Mouse (Mus musculus) lung, postnatal 4 days (tissue): ENCODE measurements around the gene Olfr311.
"Not testable (repeated sequence)": the region's sequence is repeated elsewhere in the genome, so short reads cannot be mapped to it uniquely, and the experiment has no call there.

Experiments
- DNase-seq, 2 experiments: peaks; one replicate each; pipeline ENCODE4 v3.0.0; 2021

Gene Olfr311

GRCm38 (mm10) chr11:58838951-58839350, at the start of gene Olfr311:
Gene Olfr311, plus strand, starts transcription at chr11:58839251.
- DNase-seq: not testable (repeated sequence)

- DNase-seq: no peak
These were observed 49.5 kb upstream of the Olfr311 start for GRCm38 (mm10) chr11:58789532-58789931.

GRCm38 (mm10) chr11:58790053-58790452, 49.0 kb upstream of the Olfr311 start:
- DNase-seq: no peak

DNA sequence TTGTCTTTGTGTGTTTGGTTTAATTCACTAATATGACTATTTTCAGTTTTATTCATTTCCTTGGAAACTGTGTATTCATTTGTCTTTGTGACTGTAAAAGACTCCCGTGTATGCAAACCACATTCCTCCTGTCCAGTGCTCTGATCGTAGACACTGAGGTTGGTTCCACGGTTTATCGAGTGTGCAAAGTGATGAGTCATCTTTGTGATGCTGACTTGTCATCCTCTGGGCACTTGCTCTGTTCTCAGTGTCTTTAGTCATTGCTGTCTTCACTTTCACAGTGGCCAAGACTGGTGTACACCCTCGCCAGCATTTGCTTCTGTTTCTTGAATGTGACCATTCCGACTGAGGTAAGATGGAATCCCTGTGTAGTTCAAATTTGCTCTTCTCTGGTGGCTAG, 48.4 kb upstream of the Olfr311 start:
- no peak for DNase-seq

- DNase-seq: no peak
These were observed 43.2 kb upstream of the Olfr311 start for GRCm38 (mm10) chr11:58795856-58796255.

DNA sequence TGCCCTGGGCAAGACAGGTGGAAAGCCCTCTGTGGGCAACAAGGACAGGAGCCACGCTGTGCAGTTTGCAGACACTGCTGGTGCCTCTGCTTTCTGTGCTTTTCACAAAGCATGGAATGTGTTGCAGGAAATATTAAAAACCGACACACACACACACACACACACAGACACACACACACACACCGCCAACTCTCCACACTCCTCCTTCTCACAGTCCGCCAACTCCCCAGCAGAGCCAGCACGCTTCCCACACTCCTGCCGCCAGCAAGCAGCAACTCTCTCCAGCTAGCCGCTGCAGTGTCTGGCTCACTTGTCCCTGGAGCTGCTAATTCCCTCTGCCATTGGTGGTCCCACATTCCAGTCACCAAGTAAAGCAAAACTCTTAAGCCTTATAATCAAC, 42.2 kb upstream of the Olfr311 start:
- no peak for DNase-seq

DNA sequence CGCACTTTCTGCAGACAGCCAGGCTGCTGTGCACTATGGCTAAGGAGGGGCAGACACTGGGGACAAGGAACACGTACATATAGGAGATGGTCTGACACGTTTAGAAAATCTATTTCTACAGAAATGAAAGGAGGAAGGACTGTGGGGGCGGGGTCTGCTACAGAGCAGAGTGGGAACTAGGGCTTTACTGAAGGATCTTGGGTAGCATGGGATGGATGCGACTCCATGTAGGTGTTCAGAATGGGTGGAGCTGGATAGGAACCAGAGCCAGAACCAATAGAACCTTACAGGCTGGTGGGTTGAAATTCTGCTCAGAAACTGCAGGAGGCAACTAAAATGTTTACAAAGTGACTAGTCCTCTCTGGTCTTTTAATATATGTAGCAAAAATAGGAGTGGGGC, 39.3 kb upstream of the Olfr311 start:
- no peak for DNase-seq

DNA sequence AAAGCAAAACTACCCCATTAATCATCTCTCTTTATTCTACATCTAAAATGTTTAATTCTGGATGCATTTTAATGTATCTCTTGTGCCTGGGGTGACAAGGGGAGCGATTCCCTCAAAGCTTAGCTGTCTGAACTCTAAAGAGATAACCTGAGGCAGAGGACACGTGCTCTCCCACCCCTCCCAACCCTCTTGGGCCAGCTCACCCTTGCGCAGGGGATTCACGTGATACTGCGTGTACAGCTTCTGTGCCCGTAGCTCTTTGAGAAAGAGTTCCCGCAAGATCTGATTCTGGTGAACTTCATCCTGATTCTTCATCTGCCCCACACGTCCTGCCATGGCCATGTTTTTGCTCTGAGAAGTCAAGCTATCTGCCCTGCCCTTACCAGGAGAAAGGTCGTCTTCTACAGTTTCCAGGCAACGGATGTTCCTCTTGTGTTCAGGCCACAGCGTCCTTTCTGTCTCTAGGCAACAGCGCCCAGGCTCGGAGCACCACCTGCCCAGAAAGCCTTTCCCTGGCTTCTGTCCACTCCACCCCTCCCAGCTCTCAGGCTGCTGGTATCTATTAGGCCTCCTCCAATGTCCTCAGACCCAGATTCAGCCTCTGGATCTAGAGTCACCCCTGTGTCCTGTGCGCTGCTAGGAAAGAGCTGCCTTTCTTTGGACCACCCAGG, 37.4 kb upstream of the Olfr311 start, which contains the start of gene Fam183b:
TSS of gene Fam183b (minus strand) at position 403 of the 671 bp plus-strand sequence.
- DNase-seq: no peak

DNA sequence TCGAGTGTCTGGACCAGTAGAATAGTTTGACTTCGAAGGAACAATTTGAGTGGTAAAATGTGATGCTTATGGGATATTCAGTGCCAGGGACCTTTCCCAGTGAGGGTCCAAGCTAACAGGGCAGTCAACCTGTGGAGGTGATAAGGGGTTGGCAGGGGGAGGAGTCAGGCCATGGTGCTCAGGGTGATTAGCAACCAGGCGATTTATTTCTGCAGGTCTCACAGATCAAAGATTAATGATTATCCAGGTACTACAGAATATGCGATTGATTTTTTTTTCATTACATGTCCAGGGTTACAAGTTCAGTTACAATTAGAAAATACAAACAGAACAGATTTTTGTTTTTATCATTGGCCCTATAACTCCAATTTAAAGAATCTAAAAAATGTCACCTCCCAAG, 35.2 kb upstream of the Olfr311 start:
- DNase-seq: no peak

- no peak for DNase-seq
These were observed 34.7 kb upstream of the Olfr311 start for GRCm38 (mm10) chr11:58804393-58804792.

GRCm38 (mm10) chr11:58812001-58812400, 27.1 kb upstream of the Olfr311 start:
- no peak for DNase-seq

DNA sequence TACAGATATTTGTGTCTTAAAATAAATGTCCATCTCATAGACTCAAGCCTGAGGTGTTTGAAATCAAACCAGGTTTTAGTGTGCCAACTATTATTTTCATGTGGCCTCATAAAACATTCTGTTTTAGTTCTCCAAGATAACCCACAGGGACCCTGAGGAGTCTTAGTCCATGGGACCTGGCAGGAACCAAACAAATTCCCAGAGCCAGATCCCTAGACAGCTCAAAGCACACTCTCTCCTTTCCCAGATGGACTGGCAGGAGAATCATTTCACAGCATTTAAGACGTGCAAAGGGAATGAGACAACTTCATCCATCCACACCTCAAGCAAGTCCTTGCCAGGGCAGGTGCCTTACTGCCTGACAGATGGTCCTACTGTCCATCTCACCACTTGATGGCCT, 24.4 kb upstream of the Olfr311 start, which contains the start of gene Olfr313:
TSS of gene Olfr313 (plus strand) at position 301 of the 400 bp plus-strand sequence.
- not testable (repeated sequence) for DNase-seq

- DNase-seq: no peak
These were observed 23.4 kb upstream of the Olfr311 start for GRCm38 (mm10) chr11:58815676-58816075.

DNA sequence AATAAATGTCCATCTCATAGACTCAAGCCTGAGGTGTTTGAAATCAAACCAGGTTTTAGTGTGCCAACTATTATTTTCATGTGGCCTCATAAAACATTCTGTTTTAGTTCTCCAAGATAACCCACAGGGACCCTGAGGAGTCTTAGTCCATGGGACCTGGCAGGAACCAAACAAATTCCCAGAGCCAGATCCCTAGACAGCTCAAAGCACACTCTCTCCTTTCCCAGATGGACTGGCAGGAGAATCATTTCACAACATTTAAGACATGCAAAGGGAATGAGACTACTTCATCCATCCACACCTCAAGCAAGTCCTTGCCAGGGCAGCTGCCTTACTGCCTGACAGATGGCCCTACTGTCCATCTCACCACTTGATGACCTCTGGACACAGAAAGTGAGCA, 10.1 kb upstream of the Olfr311 start, which contains the start of gene Olfr312:
TSS of gene Olfr312 (plus strand) at position 301 of the 400 bp plus-strand sequence.
- DNase-seq: not testable (repeated sequence)

DNA sequence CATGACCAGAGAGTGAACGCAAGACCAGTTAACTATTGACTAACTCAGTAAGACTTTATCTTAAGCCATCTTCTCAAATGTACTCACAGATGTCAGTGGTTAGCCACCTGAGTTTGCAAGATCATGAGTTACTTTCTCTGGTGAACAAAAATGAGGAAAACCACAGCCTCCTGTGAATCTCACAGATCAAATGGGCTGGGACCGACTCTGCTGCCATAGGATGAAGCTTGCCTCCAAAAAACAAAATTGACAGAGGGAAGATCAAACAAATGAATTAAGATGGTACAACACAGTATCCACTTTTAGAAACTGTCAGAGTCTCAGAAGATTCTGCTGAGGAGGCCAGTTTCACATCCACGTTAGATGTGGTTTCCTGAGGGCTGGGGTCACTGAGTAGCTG, 9.3 kb upstream of the Olfr311 start:
- no peak for DNase-seq

DNA sequence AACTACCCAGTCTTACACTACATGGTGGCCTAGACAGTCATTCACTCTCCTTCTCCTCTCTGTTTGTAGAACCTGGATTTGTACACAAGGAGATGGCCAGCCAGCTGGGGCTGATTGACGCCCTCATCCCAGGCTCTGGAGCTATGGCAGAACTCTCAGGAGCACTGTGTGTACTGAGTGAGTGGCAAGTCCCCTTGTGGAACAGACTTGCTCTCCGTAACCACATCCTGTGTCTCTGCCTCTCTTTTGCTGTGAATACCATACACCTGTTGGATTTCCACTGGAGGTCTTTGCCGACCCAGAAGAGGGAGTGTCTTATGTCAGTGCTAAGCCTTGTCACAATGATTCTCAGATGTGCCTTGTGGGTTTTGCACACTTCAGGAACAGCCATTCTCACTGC, 6.5 kb upstream of the Olfr311 start:
- not testable (repeated sequence) for DNase-seq

DNA sequence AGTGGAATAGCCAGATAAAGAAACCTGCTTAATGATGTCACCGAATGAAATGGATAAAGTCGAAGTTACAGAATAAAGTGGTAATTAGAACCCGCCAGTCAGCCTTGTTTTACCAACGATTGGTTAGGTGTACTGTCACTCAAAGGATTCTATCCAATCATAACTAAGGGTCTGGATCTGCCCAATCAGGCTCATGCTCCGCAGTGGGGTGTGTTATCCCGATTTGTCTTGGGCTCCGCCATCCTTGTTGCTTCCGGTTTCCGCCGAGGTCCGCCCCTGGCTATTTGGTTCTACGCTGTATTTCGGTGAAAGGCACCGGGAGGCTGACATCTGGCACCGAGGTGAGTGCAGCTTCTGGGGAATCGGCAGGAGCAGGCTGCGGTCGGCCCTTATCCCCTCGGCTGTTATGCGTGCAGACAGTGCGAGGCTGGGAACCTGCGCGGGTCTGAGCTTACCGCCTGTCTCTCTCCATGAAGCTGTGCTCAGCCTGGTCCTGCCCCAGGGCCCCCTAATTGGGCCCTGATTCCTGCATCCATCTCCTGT, 7.9 kb downstream of the Olfr311 start, which contains the start of gene Gm12258:
TSS of gene Gm12258 (plus strand) at position 240 of the 543 bp plus-strand sequence.
- peak; percentile 89 for DNase-seq

- DNase-seq: no peak
These were observed 8.6 kb downstream of the Olfr311 start for GRCm38 (mm10) chr11:58847636-58848035.

DNA sequence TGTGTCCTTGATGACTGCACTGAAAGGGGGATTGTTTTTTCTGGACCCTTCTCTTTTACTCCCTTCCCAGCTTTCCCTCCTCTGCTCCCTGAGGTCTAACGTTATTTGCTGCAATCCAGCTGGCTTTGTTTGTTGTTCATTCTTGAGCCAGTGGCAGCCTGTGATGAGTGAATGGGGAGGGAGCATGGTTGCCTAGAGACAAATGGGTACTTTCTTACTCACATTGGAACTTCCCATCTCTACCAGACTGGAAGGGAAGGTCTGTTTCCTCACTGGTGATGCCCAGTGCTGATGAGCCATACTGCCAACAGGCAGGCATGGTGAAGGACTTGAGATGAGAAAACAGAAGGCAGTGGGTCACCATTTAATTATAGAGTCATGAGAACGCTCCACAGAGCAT, 10.7 kb downstream of the Olfr311 start:
- no peak for DNase-seq

DNA sequence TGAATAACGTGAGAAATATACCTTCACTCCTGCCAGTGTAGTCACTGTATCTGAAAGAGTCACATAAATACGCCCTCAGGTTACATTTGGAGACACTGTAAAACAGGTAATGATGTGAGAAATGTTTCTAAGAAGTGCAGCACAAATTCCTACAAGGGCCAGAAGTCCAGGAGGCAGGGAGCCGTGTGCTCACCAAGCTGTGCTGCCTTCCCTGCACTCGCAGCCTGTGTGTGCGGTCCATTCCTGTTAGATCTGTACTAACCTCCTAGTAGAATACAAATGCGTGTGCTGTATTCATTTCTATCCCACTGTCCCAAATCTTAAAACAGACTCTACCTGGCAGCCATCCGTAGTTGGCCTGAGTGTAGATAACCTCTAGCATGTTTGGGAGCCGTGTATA, 21.7 kb downstream of the Olfr311 start:
- DNase-seq: no peak

GRCm38 (mm10) chr11:58867039-58867953, 28.2 kb downstream of the Olfr311 start, which contains the start of gene 2810021J22Rik:
Gene 2810021J22Rik, plus strand, starts transcription at chr11:58867216.
- peak; percentile 86 for DNase-seq

- DNase-seq: no peak
These were observed 28.9 kb downstream of the Olfr311 start for GRCm38 (mm10) chr11:58867954-58868330.

GRCm38 (mm10) chr11:58870961-58871360, 31.9 kb downstream of the Olfr311 start:
- DNase-seq: no peak
